Mouse (Mus musculus) bone marrow, adult 2 months (tissue): ENCODE measurements around the gene Repin1.

Experiments used
- CTCF ChIP-seq: fragments of 200-500 bp; IDR thresholded peaks from 2 replicates; pipeline ENCODE4 v1.5.1; 2011; ENCODE audit warnings: low read length, control low read depth; ENCODE audit not compliant: control insufficient read depth, insufficient read depth
- POLR2A ChIP-seq: fragments of 200-500 bp; IDR thresholded peaks from 2 replicates; pipeline ENCODE4 v1.6.1; 2011; ENCODE audit warnings: low read depth, mild to moderate bottlenecking, control low read depth, low read length, borderline replicate concordance; ENCODE audit not compliant: control insufficient read depth

GRCm38 (mm10) chr6:48609512-48609911 is 15.8 kb downstream of the Repin1 start:
- TF ChIP-seq CTCF: no peak
- no peak for TF ChIP-seq POLR2A
